Mouse (Mus musculus) Muller cell, postnatal 12 days (primary cell): ENCODE measurements around the gene Shisa6.
"Not testable (repeated sequence)": the region's sequence is repeated elsewhere in the genome, so short reads cannot be mapped to it uniquely, and the experiment has no call there.

ENCODE experiments used
- DNase-seq: peaks from one replicate; pipeline ENCODE4 v3.0.0-alpha.2; 2015; ENCODE audit errors: inconsistent ontology term

Gene Shisa6

DNA sequence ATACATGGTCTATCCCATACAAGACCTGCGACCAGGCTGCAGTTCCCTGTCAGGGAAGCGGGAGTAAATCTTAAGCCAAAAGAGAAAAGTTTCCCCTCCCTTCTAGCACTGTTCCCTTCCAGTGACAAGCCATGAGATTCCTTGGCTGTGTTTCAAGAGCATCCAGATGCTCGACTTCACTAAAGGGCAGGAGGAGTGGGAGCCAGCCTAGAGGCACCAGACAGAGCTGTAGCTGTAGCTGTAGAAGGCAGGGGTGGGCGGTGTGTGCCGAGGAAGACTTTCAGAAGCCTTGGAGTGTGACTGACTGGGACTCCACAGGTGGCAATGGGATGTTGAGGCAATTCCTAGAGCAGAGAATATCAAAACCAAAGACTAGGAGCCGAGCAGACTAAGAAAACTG lies 43.3 kb downstream of the Shisa6 start:
- DNase-seq = no peak

DNA sequence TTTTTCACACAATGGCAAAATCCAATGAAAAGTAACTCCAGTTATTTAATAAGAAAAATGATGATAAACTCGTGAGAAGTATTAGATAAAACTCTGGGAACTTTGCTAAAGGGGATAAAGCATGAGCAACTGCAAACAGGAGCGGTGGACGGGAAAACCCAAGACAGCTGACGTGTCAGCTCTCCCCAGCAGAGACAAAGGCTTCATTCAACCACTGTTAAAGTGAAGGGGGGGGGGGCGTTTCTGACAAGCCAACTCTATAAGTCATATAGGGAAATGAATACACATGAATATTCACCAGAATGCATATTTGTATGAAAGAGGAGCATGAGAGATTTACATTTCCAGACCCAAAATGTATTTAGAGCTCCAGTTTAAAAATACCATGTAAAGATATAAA lies 83.1 kb downstream of the Shisa6 start:
- peak; percentile 51 for DNase-seq

DNA sequence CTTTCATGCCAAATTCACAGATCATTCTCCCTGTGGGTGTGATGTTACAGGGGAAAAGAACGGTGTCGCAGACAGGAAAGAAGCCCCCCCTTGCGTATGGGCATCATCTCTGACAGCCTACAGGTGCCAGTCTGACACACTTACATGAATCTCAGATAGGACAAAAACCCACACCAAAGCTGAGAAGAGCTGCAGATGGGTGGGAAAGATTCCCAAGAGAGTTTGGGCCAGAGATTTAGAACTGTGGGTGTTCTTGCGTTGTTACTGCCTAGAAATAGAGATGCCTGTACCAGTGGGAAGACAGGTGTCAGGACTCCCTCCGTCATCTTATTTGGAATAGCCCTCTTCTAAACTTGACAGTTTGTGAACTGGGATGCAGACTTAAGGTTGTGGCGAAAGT lies 99.6 kb downstream of the Shisa6 start:
- no peak for DNase-seq

DNA sequence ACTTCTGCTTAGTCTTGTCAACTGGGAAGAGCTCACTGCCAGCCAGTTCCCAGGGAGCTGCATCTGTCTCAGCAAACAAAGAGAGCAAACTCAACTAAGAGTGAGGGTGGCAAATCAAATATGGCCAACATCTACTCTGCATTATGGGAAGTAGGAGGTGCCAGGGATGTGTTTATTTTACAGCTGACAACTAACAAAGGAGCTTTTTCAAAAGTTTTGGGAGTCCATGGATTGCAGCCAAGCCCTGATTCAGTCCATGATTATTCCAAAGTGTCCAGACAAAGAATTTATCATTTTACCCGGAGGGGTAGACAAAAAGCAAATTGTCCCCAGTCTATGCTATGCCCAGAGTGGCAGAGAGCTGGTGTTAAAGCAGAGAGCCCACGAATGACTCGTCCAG lies 107.5 kb downstream of the Shisa6 start:
- peak; percentile 68 for DNase-seq

DNA sequence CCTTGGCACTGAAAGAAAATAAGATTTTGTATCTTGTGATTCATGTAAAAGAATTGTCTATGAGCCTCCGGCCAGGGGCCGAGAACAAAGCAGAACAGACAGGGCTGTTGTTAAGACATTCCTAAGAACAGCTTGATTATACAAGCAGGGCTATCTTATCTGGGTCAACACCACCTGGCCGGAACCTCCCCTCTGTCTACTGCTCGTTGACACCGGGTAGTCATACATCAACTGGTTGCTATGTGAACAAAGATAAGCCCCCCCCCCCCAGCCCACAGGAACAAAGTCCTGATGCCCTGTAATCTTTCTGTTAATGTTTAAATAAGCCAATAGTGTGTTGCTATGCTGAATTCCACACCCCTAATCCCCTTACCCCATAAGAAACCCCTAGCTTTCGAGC lies 117.0 kb downstream of the Shisa6 start:
- DNase-seq = not testable (repeated sequence)

DNA sequence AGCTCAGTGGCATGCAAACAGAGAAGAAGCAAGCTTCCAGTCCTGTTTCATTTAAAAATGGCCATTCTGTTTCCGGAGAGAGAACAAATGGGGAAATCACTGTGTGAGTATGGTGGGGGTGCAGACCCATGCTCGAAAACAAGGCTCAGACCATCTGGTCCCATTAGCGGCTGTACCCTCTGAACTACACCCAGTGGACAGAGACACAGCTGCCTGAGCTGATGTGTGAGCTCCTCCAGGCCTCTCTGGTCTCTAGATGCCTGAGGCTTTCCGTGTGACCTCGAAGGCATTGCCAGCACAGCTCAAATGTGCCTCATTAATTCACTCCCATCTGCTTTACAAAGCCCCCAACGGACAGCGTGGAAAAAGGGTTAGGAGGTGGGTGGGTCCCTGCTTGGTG lies 125.7 kb downstream of the Shisa6 start:
- DNase-seq = no peak

DNA sequence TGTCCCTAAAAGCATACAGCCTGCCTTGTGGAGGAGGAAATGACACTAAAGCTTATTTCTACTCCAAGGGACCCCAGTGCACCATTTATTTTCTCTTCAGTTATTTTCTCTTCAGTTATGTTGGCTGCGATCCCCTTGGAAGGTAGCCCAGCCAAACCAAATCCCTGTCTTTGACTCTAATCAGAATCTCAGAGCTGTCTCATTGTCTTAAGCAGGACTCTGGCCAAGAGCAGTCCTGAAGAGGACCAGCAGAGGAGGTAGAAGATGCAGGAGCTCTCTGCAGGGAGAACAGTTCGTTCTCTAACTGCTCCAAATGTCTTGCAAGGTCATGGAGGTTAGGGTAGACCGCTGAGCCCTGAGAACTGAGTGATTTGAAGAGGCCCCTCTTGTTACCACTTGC lies 138.2 kb downstream of the Shisa6 start:
- DNase-seq = peak; percentile 63

DNA sequence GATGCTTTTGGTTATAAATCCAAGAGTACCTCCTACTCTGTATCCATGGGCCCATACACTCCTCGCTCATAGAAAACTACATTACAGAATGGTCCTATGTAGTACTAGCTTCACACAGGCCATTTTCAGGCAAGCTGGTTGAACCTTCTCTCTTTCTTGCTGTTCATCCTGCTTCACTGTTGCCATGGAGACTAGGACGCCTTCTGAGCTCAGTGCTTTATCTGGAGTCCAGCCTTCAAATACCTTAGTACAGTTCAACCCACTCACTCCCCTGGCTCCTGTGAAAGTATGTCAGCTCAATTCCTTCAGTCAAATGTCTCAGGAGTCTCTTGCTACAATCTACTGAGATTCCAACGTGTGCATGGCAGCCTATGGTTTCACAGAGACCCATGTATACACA lies 154.0 kb downstream of the Shisa6 start:
- DNase-seq = no peak

DNA sequence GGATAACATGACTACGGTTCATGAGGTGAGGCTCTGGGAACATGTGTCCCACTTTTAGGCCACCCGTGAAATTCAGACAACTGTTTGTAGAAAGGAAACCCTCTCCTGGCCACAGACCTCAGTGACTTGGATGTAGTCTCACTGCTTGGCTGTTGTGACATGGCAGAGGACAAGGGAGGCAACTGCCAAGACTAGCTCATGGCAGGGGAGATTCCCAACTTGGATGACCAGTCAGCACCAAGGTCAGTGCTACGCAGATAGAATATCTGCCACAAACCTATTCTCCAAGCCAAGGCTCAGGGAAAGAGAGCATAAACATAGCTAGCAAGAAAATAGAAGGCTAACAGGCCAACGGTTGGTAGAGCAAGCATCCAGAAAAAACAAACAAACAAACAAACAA lies 156.0 kb downstream of the Shisa6 start:
- no peak for DNase-seq

DNA sequence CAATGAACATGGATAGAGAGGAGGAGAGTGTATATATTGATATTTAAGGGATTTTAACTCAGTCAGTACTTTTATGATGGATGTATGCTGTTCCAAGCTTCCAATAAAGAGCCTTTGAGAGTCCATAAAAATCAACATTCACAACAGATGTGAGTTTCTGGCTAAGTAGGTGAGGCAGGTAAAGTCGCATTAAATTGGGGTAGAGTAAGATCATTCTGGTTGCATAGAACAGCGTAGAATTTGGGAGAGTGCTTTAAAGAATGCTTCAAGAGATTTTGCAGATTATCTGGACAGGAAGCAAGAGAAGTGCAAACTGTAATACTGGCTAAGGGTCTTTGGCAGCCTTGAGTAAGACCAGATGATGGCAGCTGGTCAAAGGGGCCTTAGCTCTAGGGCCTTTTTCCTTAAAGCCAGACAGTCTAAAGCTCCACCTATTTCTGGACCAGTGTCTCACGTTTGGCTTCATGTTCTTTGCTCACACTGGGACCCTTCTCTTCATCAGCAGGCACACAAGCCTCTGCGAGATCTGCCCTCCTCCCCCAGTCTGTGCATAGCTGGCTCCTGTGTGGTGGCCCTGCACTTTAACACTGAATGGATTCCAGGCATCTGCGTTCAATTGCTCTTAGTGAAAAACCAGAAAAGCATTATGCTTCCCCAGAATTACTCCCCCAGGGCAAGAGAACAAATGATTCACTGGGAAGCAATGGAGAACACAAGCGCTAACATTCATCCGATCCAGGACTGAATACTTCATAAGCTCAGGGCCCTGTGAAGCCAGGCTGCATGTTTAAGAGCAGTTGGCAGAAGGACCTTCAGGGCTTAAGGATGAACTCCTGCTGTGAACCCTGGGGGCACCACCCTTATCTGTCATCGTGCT lies 158.7 kb downstream of the Shisa6 start:
- peak; percentile 5 for DNase-seq

DNA sequence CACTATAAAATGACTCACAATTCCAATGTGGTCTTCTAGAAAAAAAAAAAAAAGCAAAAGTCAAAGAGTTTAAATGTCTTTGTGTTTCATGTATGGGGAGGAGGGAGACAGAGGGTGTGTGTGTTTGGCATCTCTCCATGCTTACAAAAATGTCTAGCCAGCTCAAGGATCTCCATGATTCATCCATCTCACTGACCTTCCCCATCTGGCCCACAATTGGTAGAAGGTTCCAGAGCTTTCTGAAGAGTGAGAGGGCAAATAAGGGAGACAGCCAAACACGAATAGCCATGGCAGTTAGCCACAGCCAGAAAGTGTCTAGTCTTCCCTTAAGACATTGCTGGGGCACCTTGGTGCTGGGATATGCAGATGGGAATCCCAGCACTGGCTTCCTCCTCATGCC lies 166.0 kb downstream of the Shisa6 start:
- peak; percentile 35 for DNase-seq

DNA sequence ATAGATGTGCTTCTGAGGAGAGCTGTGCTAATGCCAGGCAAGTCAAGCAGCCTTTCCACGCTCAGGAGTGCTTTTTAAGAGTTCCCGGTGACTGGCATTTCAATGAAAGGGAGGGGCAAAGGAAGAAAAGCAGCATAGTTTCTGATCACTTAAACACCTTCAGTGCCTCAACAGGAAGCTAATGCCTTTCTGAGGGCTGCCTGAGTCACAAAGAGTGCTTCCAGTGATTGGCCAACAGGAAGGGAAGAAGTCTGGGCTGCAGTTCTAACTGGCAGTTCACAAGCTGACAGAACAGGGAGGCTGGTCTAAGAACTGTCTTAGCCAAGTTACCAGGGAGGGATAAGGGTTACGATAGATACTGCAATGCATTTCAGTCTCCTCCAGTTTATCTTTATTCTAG lies 180.9 kb downstream of the Shisa6 start:
- DNase-seq = no peak

DNA sequence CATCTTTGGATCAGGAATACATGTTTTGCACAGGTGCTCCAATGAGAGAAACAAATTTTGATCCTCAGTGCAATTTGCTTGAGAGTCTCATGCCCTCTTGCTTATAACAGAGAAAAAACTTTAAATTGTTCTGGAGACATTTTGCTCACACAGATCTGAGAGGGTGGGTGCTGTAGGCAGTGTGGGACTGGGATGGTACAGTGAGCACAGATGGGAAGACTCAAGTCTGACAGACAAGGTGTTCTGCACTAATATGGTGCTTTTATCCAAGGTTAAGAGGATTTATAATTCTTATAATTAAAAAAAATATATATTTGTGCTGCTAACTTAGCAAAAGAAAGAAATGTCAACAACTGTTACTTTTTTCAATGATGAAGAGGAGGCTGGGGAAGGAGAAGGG lies 189.5 kb downstream of the Shisa6 start:
- DNase-seq = no peak

DNA sequence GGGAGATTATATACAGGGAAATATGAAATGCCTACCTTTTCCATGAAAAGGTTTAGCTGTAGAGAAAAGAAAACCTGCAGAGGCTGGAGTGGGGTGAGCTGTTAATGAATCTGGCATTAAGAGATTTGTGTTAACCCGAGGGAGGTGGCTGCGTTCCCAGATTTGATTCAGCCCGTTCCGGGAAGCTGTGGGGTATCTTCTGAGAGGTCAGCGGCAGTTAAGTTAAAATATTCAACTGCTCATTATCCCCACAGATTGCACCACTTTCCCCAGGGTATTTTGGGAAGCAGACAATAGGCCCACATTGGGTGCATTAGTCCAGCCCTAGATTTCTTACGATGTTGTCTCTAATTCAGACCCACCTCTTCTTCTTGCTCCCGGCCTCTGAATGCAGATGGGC lies 213.0 kb downstream of the Shisa6 start:
- peak; percentile 80 for DNase-seq

DNA sequence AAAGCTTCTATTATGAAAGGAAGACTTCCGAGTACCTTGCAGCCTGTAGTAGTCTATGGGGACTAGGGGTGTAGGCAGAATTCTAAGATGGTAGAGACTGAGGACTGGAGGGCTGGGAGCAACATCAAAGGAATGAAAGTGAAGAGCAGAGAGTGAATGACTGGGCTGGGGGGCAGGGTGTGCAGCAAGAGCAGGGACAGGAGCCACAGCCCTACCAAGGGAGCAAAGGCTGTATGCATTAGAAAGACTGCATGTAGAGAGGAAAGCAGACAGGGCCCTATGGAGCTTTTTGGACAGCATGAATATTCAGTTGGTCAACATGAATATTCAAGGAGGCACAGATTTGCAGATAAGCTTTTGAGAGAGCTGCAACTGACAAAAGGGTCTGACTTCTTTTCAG lies 221.4 kb downstream of the Shisa6 start:
- DNase-seq = no peak

DNA sequence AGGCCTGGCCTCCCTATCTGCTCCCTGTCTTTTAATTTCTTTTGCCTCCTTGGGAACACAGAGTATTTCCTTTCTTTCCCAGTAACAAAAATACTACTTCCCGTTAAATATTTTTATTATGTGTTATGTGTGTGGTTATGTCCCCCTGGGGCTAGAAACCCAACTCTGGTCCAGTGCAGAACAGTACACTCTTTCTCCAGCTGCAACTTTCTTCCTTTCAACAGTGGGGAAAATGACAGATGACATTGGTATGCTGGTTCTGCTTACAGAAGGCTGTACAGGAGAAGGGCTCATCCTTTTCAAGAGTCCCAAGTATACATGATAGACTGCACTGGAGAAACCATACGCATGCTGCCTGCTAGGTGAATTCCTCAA lies 251.1 kb downstream of the Shisa6 start:
- peak; percentile 5 for DNase-seq

DNA sequence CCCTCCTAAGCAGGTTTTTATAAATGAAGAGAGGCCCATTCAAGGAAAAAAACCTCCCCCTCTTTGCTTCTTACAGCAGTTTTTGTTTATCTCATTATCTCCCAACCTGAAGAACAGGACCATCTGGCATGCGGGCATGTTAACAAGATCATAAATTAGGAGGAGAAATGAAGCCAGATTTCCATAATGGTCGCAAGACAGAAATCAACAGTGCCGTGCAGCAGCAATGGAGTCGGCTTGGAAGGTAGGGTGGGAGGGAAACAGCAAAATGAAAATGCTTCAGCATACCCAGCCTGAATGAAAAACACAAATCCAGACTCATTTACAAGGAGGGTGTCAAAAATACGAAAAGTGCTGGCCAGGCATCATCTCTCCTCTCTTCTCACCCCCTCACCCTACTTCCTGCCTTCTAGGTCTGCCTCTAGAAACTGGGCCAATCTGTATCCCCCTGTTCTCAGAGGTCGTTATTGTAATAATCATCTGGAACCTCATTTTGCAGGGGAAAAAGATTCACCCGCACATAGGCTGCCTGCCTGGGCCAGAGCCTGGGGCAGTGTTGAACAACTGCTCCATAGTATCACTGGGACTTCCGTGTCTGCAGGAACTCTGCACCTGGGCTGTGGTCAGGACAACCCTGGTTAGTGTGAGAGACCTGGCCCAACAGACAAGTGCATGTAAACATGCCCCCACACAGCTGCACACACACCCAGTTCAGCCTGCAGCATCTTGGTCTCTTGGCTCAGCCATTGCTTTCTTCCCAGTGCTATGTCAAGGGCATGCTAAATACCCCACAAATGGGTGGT lies 251.7 kb downstream of the Shisa6 start:
- no peak for DNase-seq

DNA sequence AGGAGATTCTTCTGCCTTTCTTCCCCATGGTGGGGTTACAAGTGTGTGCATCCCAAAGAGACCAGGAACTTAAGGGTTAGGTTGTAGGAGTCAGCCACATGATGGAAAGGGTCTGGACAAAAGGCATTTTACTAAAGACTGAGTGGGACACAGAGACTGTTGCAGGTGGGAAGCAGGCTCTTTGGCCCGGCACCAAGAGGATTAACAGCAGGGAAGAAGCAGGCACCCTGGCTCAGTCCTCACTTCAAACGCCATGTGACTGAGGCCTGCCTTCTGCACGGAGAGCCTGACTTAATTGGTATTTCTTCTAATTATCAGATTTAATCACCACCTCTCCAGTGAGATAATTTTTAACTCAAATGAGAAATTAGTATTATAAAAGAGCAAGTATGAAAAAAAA lies 258.7 kb downstream of the Shisa6 start:
- DNase-seq = no peak

DNA sequence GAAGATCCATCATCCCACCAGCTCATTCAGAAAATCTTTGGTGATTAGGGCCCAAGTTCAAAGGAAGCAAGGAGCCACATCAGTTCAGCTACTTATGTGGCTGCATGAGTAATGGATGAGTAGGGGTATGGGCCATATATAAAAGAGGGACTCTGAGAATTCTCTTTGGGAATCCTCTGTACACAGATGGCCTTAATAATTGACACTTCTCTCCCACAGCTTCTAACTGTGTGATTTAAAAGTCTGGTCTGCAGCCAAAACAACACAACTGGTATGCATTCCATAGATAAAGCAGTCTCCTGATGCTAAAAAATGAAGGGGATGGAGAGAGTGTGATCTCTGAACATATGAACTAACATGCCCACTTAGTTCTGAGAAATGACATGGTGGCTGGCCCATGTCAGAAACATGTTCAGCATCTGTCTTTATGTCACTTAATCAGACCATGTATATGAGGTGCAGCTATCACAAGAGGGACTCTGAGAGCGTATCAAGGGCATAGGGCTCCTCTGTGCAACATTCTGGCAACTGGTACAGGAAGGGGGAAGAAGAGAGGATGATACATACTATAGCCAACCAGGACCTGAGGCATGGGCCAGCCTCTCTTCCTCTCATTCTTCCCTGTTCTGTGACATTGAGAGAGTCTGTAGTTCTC lies 260.3 kb downstream of the Shisa6 start:
- no peak for DNase-seq

DNA sequence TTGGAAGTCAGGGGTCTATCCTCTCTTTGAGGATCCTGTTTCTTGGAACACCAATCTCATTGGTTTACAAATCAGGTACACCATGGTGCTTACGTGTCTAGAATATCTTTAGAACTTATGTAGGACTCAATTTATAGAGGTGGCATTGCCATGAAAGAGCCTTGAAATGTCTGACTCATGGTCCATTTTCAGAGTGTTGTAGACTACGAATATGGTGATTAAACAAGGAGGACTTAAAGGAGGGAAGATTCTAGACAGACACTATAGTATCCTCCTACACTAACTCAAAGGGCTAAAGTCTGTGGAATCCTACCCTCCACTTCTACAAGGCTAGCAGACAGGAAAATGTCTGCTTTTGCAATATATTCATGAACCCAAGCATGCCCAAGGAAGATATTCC lies 265.6 kb downstream of the Shisa6 start:
- DNase-seq = no peak

DNA sequence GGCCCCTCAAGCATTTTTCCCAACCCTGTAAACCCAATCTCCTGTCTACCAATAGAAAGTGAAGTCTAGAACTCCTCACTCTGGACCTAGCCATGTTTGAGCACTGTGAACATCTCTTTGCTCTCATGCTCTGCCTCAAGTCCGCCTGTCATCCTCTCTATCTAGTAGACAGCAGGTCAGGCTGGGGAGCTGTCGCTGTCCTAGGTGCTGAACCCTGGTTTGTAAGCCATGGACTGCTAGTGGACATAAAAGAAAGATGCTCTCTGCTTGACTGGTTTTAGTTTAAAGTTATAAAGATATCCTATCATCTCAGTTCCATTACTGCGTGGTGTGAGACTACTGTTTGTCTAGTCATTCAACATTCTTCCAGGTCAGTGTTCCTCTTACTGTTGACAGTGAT lies 266.9 kb downstream of the Shisa6 start:
- peak; percentile 46 for DNase-seq

DNA sequence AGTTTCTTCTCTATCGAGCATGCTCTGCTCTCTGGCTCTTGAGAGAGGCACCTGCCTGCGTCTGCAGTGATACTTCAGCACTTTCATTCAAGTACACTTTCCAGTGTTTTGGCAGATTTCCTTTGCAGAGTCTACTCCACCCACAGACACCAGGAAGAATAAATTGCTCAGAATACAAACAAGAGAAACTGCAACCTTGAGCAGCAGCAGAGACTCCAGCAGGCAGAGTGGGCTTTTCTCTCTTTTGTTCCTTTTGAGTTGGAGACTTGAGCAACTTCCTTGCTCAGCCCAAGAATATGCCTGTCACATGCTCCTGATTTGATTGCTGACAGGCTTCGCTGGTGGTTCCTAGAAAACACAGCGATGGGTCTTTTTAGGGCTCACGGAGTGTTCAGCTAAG lies 278.6 kb downstream of the Shisa6 start:
- no peak for DNase-seq

DNA sequence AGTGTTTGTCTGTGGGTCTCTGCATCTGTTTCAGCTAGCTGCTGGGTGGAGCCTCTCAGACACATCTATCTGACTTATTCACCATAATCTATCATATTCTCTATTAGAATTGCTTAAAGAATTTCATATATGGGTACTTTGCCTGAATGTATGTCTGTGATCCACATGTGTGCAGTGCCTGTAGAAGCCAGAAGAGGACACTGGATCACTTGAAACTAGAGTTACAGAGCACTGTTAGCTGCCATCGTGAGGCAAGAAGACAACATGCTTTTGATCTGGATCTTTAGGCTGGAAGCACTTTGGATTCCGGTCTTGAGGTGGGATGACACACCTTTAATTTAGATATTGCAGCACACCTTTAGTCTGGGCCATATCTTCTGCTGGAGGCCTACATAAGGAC lies 289.2 kb downstream of the Shisa6 start:
- no peak for DNase-seq
